Mouse (Mus musculus) kidney, embryonic 15.5 days (tissue): ENCODE data around the gene B4gat1. TPM values are rescaled to one million over a fixed set of nuclear protein-coding genes. Genes with fewer than 3 reads are reported as not detected.
"Not testable (repeated sequence)": the region's sequence is repeated elsewhere in the genome, so short reads cannot be mapped to it uniquely, and the experiment has no call there.

Source experiments
- ATAC-seq: fragments of 200-750 bp; cut with Nextera tagmentation; replicated peaks from 2 replicates; pipeline ENCODE4 v1.8.0; 2017; ENCODE audit warnings: moderate TSS enrichment; ENCODE audit not compliant: low FRiP score
- H3K27ac ChIP-seq: fragments of 300-500 bp; sonication (generic); 2 replicates; pipeline ENCODE4 v1.5.1; 2015; ENCODE audit warnings: mild to moderate bottlenecking, inconsistent platforms
- H3K27me3 ChIP-seq: fragments of 300-500 bp; sonication (generic); 2 replicates; pipeline ENCODE4 v1.6.1; 2015; ENCODE audit warnings: inconsistent platforms
- H3K36me3 ChIP-seq: fragments of 300-500 bp; sonication (generic); 2 replicates; pipeline ENCODE4 v1.6.1; 2015; ENCODE audit warnings: inconsistent platforms
- H3K4me1 ChIP-seq: fragments of 300-500 bp; sonication (generic); 2 replicates; pipeline ENCODE4 v1.6.1; 2015; ENCODE audit warnings: inconsistent platforms
- H3K4me2 ChIP-seq: fragments of 300-500 bp; sonication (generic); 2 replicates; pipeline ENCODE4 v1.6.1; 2015; ENCODE audit warnings: moderate library complexity, mild to moderate bottlenecking, inconsistent platforms
- H3K4me3 ChIP-seq: fragments of 300-500 bp; sonication (generic); replicated peaks from 2 replicates; pipeline ENCODE4 v1.5.1; 2015; ENCODE audit warnings: mild to moderate bottlenecking, inconsistent platforms
- H3K9ac ChIP-seq: fragments of 300-500 bp; sonication (generic); 2 replicates; pipeline ENCODE4 v1.6.1; 2015; ENCODE audit warnings: mild to moderate bottlenecking, inconsistent platforms
- H3K9me3 ChIP-seq: fragments of 300-500 bp; sonication (generic); replicated peaks from 2 replicates; pipeline ENCODE4 v1.6.1; 2016; ENCODE audit warnings: inconsistent platforms
- WGBS: fragments of 180-500 bp; shearing (Covaris S2); methylation state at CpG from one replicate; pipeline ENCODE4 v1.1.7; 2015; ENCODE audit warnings: mixed read lengths; 5-methylcytosine and 5-hydroxymethylcytosine counted together
- polyA plus RNA-seq: library from polyadenylated mRNA; unstranded; fragments of >200 nt; fragmentation: Nextera tagmentation; extraction: Ambion mirVana; gene quantifications from 2 replicates; pipeline ENCODE4 v1.2.1, GENCODE M21; 2015

The B4gat1 gene
- polyA plus RNA-seq, 1 experiment from 2014 or later = 51.7 TPM

DNA sequence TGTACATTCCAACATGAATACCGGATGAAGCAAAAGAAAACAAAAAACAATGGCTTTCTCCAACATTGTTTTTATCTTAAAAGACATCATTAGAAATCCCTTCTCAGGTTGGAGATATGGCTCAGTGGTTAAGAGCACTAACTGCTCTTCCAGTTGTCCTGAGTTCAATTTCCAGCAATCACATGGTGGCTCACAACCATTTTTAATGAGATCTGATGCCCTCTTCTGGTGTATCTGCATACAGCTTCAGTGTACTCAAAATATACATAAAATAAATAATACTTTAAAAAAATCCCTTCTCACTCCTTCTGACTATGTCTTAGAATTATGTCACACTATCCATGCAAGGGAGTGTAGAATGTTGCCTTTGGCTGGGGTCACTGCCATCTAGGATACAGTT is 40.7 kb downstream of the B4gat1 start:
- no peak overlapping the region for H3K27ac ChIP-seq
- no peak for ATAC-seq
- no peaks in the 10 kb centered on the region for H3K4me1 ChIP-seq
- no peaks in the 10 kb centered on the region for H3K36me3 ChIP-seq
- no peak overlapping the region for H3K4me2 ChIP-seq
- H3K27me3 ChIP-seq = peaks cover 69% of the 10 kb centered on the region
- no peak overlapping the region for H3K9ac ChIP-seq
- 96% methylated on average over 1 of the region's 1 CpGs for WGBS
- H3K9me3 ChIP-seq = no peaks in the 10 kb centered on the region
- no peak overlapping the region for H3K4me3 ChIP-seq

DNA sequence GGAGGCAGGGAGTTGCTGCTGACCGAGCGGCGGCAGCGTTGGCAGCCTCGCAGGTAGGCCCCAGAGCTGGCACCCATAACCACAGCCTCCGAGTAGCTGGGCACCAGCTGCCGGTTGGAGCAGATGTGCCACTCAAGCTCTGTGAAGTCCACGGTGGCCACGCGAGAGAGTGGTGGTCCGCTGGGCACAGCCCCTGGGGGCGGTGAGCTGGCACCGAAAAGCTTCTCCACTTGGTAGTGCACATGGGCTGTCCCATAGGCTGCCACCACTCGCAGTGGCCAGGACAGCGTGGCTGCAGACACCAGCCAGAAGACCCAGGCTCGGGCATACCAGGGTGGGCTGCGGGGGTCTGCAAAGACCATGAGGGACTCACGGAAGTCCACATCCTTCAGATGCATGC is 43.4 kb downstream of the B4gat1 start:
- peaks cover 83% of the 10 kb centered on the region for H3K27me3 ChIP-seq
- 61% methylated on average over 18 of the region's 18 CpGs for WGBS
- no peak overlapping the region for H3K4me2 ChIP-seq
- peaks cover 13% of the 10 kb centered on the region for H3K4me1 ChIP-seq
- no peak overlapping the region for H3K9ac ChIP-seq
- no peaks in the 10 kb centered on the region for H3K9me3 ChIP-seq
- H3K4me3 ChIP-seq = no peak overlapping the region
- H3K27ac ChIP-seq = no peak overlapping the region
- no peaks in the 10 kb centered on the region for H3K36me3 ChIP-seq
- ATAC-seq = no peak

DNA sequence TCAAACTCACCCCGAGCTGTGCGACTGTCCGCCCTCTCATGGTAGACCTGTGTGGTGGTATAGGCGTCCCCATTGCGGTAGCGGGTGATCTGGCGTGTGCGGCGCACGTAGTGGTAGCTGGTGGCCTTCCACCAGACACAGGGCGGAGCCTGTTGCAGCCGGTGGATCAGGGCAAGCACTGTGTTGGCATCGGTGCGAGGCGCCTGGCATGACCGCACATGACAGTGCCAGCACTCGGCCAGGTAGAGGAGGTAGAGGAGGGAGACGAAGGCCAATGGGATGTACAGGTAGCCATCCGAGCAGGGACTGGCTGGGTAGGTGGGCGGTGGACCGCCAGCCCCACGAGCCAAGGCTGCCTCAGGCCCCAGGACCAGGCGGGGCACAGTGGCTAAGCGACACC is 44.0 kb downstream of the B4gat1 start:
- Histone ChIP-seq H3K4me1 (peaks cover 17% of the 10 kb centered on the region), H3K36me3 (no peaks in the 10 kb centered on the region), H3K27ac (no peak overlapping the region), H3K4me3 (no peak overlapping the region), H3K4me2 (no peak overlapping the region), H3K9me3 (no peaks in the 10 kb centered on the region), H3K27me3 (peaks cover 83% of the 10 kb centered on the region), H3K9ac (no peak overlapping the region)
- ATAC-seq = no peak
- 66% methylated on average over 24 of the region's 24 CpGs for WGBS

DNA sequence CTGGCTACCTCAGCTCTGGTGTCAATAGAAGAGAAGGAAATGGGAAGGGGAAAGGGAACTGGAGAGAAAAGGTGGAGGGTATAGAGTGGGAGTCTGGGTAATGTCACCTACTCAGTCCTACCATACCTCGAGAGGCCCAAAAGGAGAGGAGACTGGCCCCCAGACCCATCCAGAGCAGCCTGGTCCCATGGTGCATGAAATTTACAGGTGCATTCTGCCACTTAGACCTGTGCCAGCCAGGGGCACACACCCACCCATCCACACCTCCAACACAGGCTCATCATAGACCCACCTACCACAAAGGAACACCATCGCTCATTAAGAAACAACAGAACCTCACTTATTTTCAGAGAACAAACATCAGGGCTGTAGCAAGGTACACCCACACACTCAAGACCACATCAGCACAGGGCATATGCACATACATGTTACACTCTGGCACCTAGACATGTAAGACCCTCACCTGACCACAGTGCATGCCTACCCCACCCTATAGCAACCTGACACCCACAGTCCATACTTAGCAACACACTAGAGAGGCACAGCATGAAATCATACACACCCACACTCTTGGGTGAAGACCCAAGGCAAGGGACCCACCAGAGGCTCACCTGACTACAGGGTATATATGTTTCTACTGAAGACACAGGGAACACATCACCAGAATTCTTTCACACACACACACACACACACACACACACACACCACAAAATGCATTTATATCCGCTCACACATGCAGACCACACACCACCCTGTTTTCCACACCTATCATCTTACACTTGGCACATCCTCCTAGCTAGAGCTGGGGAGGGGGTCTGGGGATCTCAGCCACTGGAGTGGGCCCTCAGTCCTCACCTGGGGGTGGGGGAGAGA is 45.6 kb downstream of the B4gat1 start:
- Histone ChIP-seq H3K36me3 (no peaks in the 10 kb centered on the region), H3K27ac (no peak overlapping the region), H3K4me2 (peak overlapping the region; percentile 91; the same call in 1 of the 2 replicates), H3K9ac (no peak overlapping the region), H3K4me3 (peak overlapping the region; percentile 55), H3K27me3 (peaks cover 74% of the 10 kb centered on the region), H3K9me3 (no peaks in the 10 kb centered on the region), H3K4me1 (peaks cover 24% of the 10 kb centered on the region)
- no peak for ATAC-seq
- WGBS = 76% methylated on average over 3 of the region's 3 CpGs

DNA sequence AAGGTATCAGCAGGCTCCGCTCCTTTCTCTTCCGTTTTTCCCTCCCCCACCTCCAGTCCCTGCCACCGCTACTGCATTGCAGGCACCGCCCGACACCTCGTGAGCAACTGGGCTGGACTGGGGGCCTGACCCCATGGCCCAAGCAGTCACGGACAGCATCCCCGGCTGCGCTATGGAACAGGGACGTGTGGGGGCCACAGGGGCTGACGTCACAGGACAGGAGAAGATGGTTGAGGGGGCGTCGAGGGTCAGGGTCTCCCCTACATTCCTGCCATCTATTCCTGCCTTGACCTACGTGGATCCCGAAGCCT is 46.2 kb downstream of the B4gat1 start:
- 4% methylated on average over 15 of the region's 15 CpGs for WGBS
- Histone ChIP-seq H3K4me1 (peaks cover 27% of the 10 kb centered on the region), H3K4me3 (peak overlapping the region; percentile 55), H3K27ac (no peak overlapping the region), H3K27me3 (peaks cover 68% of the 10 kb centered on the region), H3K9me3 (no peaks in the 10 kb centered on the region), H3K36me3 (peaks cover 2% of the 10 kb centered on the region; the same call in 1 of the 2 replicates), H3K4me2 (peak overlapping the region; percentile 91), H3K9ac (peak overlapping the region; percentile 39; the same call in 1 of the 2 replicates)
- ATAC-seq = no peak

DNA sequence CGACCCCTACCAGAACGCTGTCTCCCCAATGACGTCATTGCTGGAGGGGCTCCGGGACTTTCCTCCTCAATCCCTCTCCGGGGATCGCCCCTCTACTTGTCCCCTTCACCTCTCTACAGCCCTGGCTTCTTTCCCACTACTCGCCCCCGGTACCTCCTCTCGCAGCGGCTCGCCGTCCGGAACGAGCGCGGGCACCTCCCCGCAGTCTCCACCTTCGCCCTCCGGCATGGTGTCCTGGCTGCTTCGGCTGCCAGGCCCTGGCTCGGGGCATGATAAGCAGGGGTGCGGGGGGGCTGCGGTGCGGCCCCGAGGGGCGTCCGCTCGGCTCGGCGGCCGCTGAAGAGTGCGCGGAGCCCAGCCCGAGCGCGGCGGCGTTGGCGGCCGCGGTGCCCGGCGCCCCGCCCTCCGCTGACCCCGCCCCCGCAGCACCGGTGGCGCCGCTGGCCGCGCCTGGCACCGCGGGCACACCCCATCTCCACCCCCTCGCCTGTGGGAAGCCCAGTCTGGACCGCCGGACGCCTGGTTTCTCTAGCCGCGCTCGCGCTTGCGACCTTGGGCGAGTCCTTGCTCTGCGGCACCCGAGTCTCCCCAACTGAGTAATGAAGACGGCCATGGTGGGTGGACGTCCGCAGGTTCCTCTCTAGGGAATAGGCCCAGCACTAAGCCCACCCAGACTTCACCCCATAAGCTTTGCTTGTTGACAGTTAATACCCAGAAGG is 46.7 kb downstream of the B4gat1 start, which contains the start of gene Tmem151a:
Tmem151a (minus strand) TSS at position 387 of the 719 bp plus-strand sequence.
- peak within 1 kb of the TSS; percentile 55 for H3K4me3 ChIP-seq
- H3K27ac ChIP-seq = no peak within 1 kb of the TSS
- peak within 1 kb of the TSS; percentile 91 for H3K4me2 ChIP-seq
- peak within 1 kb of the TSS; percentile 39; the same call in 1 of the 2 replicates for H3K9ac ChIP-seq
- peaks cover 6% of the 10 kb centered on the region; the same call in 1 of the 2 replicates for H3K36me3 ChIP-seq
- H3K27me3 ChIP-seq = peaks cover 63% of the 10 kb centered on the region
- H3K9me3 ChIP-seq = no peaks in the 10 kb centered on the region
- peaks cover 27% of the 10 kb centered on the region for H3K4me1 ChIP-seq
- no peak for ATAC-seq
- under 1% methylated on average over 65 of the region's 69 CpGs for WGBS

DNA sequence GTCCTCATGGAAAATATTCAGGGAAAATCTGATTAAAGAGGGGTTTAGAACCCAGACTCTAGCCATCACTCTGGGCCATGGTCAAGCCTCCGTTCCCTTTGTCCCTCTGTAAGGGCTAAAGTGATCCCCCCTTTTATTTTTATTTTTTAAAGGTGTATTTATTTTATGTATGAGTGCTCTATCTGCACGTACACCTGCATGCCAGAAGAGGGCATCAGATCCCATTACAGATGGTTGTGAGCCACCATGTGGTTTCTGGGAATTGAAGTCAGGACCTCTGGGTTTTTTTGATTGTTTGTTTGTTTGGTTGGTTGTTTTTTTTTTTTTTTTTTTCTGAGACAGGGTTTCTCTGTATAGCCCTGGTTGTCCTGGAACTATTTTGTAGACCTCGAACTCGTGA is 47.9 kb downstream of the B4gat1 start:
- ATAC-seq, H3K27ac ChIP-seq, H3K4me3 ChIP-seq, H3K9ac ChIP-seq, H3K4me2 ChIP-seq, H3K9me3 ChIP-seq: not testable (repeated sequence)
- WGBS = 56% methylated on average over 4 of the region's 4 CpGs
- Histone ChIP-seq H3K4me1 (peaks cover 27% of the 10 kb centered on the region), H3K27me3 (peaks cover 51% of the 10 kb centered on the region), H3K36me3 (peaks cover 19% of the 10 kb centered on the region)

DNA sequence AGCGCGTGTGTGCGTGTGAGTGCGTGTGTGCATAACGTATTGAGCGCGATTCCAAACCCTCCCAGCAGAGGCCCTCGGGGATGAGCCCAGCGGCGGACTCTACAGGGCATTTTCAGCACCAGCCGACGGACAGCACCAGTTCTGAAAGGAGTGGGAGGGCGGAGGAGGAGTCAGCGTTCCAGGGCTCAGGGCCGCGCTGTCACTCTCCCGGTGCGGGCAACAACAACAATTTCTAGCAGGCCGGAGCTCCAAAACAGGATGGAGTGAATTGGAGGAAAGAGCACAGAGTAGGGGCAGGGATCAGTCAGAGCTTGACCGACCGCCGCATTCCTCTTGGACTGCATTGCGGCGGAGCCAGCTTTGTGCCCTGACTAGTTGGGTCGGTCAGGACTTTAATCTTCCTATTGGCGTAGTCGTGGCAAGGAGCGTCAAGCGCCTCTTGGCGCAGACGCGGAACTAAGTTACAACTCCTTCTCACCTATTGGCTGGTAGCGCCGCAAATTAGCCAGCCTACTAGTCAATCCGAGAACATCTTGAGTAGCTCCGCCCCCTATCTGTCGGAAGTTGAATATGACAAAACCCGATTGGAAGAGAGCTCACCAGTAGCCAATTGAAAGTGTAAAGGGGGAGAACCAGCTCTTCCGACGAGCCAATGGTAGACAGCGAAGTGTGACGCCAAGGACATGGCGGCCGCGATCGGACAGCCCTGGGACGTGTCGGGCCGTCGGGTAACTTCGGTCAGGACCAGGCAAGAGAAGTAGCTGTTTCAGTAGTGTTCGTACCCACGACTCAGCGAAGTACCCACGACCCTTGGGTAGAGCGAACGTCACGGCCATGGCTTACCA is 49.5 kb downstream of the B4gat1 start, which contains the start of gene Yif1a:
Yif1a (plus strand) TSS at position 655 of the 845 bp plus-strand sequence.
- H3K4me2 ChIP-seq = peak within 1 kb of the TSS; percentile 87
- H3K9me3 ChIP-seq = no peaks in the 10 kb centered on the region
- peak; percentile 92 for ATAC-seq
- H3K4me1 ChIP-seq = peaks cover 27% of the 10 kb centered on the region
- under 1% methylated on average over 58 of the region's 58 CpGs for WGBS
- H3K27ac ChIP-seq = peak within 1 kb of the TSS; percentile 92
- H3K27me3 ChIP-seq = peaks cover 35% of the 10 kb centered on the region
- peak within 1 kb of the TSS; percentile 90 for H3K4me3 ChIP-seq
- H3K36me3 ChIP-seq = peaks cover 34% of the 10 kb centered on the region
- H3K9ac ChIP-seq = peak within 1 kb of the TSS; percentile 83

DNA sequence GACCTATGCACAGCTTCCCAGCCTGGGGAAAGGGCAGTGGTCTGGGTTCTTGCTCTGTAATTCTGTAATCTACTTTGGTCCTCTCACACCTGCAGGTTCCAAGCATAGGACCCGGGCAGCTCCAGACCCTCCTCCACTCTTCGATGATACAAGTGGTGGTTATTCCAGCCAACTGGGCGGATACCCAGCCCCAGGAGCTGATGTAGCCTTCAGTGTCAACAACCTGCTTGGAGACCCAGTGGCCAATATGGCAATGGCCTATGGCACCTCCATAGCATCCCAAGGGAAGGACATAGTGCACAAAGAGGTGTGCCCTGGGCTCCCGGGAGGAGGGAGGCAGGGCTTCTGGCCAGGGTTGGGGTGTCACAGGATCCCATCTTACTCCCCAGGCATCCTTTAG is 50.7 kb downstream of the B4gat1 start:
- peak overlapping the region; percentile 83 for H3K9ac ChIP-seq
- no peaks in the 10 kb centered on the region for H3K9me3 ChIP-seq
- peak overlapping the region; percentile 87 for H3K4me2 ChIP-seq
- no peak overlapping the region for H3K27ac ChIP-seq
- peaks cover 23% of the 10 kb centered on the region for H3K27me3 ChIP-seq
- whole genome bisulfite sequencing = 84% methylated on average over 4 of the region's 4 CpGs
- ATAC-seq = no peak
- H3K4me1 ChIP-seq = peaks cover 33% of the 10 kb centered on the region
- H3K36me3 ChIP-seq = peaks cover 37% of the 10 kb centered on the region
- H3K4me3 ChIP-seq = peak overlapping the region; percentile 90
